Comparison of ENCODE assay signal across 16 mouse cellular contexts in the genomic region with DNA sequence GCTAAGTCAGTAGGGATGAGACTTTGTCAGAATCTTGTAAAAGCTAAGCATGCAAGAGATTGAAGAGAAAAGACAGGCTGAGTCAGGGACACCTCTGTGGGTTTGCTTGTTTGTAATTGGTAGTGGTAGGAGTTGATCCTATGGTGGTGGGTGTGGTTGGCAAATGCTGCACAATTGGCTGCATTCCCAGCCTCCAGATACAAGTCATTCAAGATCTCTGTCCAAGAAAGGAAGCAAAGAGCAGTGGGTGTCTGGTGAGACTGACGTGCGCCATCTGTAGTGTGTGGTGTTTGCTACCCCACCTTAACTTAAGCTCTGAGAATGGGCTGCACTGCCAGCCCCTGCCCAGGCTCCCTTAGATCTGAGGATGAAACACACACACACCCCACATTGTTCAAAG. TPM values are rescaled to one million over a fixed set of nuclear protein-coding genes. Genes with fewer than 3 reads are reported as not detected.
DNase-seq lines count a peak whose midpoint lies in the region; ATAC-seq and TF ChIP-seq lines count a peak whose summit lies in the region.
"Had no signal": no experiment of that assay in that cellular context is flagged by ENCODE, and none has a peak within 500 bp of the region (broad histone marks: within the 10 kb centered on the region; RNA-seq: fewer than 3 reads in every experiment).

No protein-coding gene starts in this region.

- WGBS in intestine, postnatal 0 days, result 85% methylated on average over 2 of the region's 2 CpGs
- 98% methylated on average over 2 of the region's 2 CpGs for WGBS in hindbrain, embryonic 10.5 days

- no peak for TF ChIP-seq CTCF in intestine, postnatal 0 days (IDR thresholded peaks at IDR 0.05; ENCODE audit: low read depth)

- H3K9me3 ChIP-seq in intestine, postnatal 0 days (ENCODE audit: control insufficient read depth), result no peaks in the 10 kb centered on the region
- peaks cover 7% of the 10 kb centered on the region; the same call in 1 of the 2 replicates for H3K9me3 ChIP-seq in hindbrain, embryonic 10.5 days
- H3K9me3 ChIP-seq: embryonic facial prominence, embryonic 15.5 days had no signal

- no peaks in the 10 kb centered on the region for H3K27me3 ChIP-seq in intestine, postnatal 0 days (replicated peaks; ENCODE audit: control insufficient read depth, insufficient read depth, low read length)
- H3K27me3 ChIP-seq in hindbrain, embryonic 10.5 days (ENCODE audit: insufficient read depth, poor library complexity, severe bottlenecking), result no peaks in the 10 kb centered on the region
- H3K27me3 ChIP-seq: embryonic facial prominence, embryonic 15.5 days had no signal

- peaks cover 16% of the 10 kb centered on the region for H3K36me3 ChIP-seq in intestine, postnatal 0 days (ENCODE audit: control insufficient read depth, insufficient read depth)
- peaks cover 92% of the 10 kb centered on the region for H3K36me3 ChIP-seq in hindbrain, embryonic 10.5 days

- no peak overlapping the region for H3K4me3 ChIP-seq in intestine, postnatal 0 days (ENCODE audit: low read depth, low read length)
- no peak overlapping the region for H3K4me3 ChIP-seq in hindbrain, embryonic 10.5 days
- H3K4me3 ChIP-seq: embryonic facial prominence, embryonic 15.5 days; myocyte had no signal

- no peak overlapping the region for H3K4me2 ChIP-seq in intestine, postnatal 0 days (replicated peaks; ENCODE audit: low read depth)
- H3K4me2 ChIP-seq: embryonic facial prominence, embryonic 15.5 days had no signal

- H3K9ac ChIP-seq in intestine, postnatal 0 days (ENCODE audit: low read depth, low read length), result no peak overlapping the region
- H3K9ac ChIP-seq: embryonic facial prominence, embryonic 15.5 days had no signal

- no peak overlapping the region for H3K27ac ChIP-seq in intestine, postnatal 0 days (ENCODE audit: low read depth, low read length)
- H3K27ac ChIP-seq in hindbrain, embryonic 10.5 days, result no peak overlapping the region
- H3K27ac ChIP-seq: embryonic facial prominence, embryonic 15.5 days had no signal

- no peaks in the 10 kb centered on the region for H3K4me1 ChIP-seq in intestine, postnatal 0 days (replicated peaks; ENCODE audit: control insufficient read depth, insufficient read depth, low read length)
- no peaks in the 10 kb centered on the region for H3K4me1 ChIP-seq in hindbrain, embryonic 10.5 days (replicated peaks)
- H3K4me1 ChIP-seq: embryonic facial prominence, embryonic 15.5 days had no signal

- ATAC-seq in megakaryocyte-erythroid progenitor cell, adult 5-6 weeks (replicated peaks; ENCODE audit: low FRiP score, low TSS enrichment, poor library complexity, severe bottlenecking), result peak; percentile 89
- no peak for ATAC-seq in intestine, postnatal 0 days

- peak; percentile 28 for DNase-seq in adipocyte (ENCODE audit: low spot score)
- peak; percentile 45 to 60 for DNase-seq in frontal cortex, postnatal 14 days (ENCODE audit: low spot score in 2 of 2)
- DNase-seq in left cerebral cortex, adult 18-20 months (ENCODE audit: low spot score in 2 of 2), result peak; percentile 75 to 85
- DNase-seq in hindbrain, embryonic 10.5 days (ENCODE audit: low spot score), result no peak
- DNase-seq in adrenal gland, adult 2 months, result no peak
- DNase-seq: cerebellum, adult 11-12 months; kidney, postnatal 14 days; retina, postnatal 1 day had no signal

RNA-seq across cellular contexts. Expression of a gene that starts 19.5 kb away (rescaled TPM):
- 1 to 10 TPM; 7.6 to 7.8 TPM for total RNA-seq in left cerebral cortex, adult 18-20 months (2021)
- 10.9 and 13.6 TPM in 2 replicates for total RNA-seq in megakaryocyte-erythroid progenitor cell, adult 5-6 weeks (2014; fragmentation: Nextera tagmentation)
- total RNA-seq in megakaryocyte-erythroid progenitor cell, adult 5-6 weeks (2017), result 25.2 and 29.6 TPM in 2 replicates
- 3.9 and 4.4 TPM in 2 replicates for polyA plus RNA-seq in intestine, postnatal 0 days (2015; fragmentation: Nextera tagmentation; extraction: Ambion mirVana)
- polyA plus RNA-seq in hindbrain, embryonic 10.5 days (2016; fragmentation: Nextera tagmentation; extraction: Ambion mirVana), result 52.1 and 53.5 TPM in 2 replicates
- total RNA-seq in adrenal gland, adult 2 months (2021), result 10 to 100 TPM in 1 of 2 experiments, 1 to 10 TPM in 1; 8.0 to 16.3 TPM
- 1.8 and 2.3 TPM in 2 replicates for polyA plus RNA-seq in adrenal gland, adult 2 months (2012; rRNA removed)

RNA-seq across cellular contexts. Expression of a gene that starts 43.6 kb away (rescaled TPM):
- not detected for total RNA-seq in left cerebral cortex, adult 18-20 months (2021)
- total RNA-seq in megakaryocyte-erythroid progenitor cell, adult 5-6 weeks (2014; fragmentation: Nextera tagmentation), result not detected in 2 replicates
- total RNA-seq in megakaryocyte-erythroid progenitor cell, adult 5-6 weeks (2017), result not detected in 2 replicates
- polyA plus RNA-seq in intestine, postnatal 0 days (2015; fragmentation: Nextera tagmentation; extraction: Ambion mirVana), result not detected in 2 replicates
- polyA plus RNA-seq in hindbrain, embryonic 10.5 days (2016; fragmentation: Nextera tagmentation; extraction: Ambion mirVana), result not detected in 2 replicates
- total RNA-seq in adrenal gland, adult 2 months (2021), result not detected
- not detected in 2 replicates for polyA plus RNA-seq in adrenal gland, adult 2 months (2012; rRNA removed)
- total RNA-seq: adrenal gland, adult 18-20 months had no signal
- polyA plus RNA-seq: embryonic facial prominence, embryonic 15.5 days; heart, embryonic 14.5 days; liver, embryonic 16.5 days; myocyte; stomach, embryonic 16.5 days had no signal

Comparison
In these comparisons a context has a peak if more than half of its experiments do, and no peak if none do; other contexts are left out.
1. DNase-seq: peak in adipocyte (single experiment), frontal cortex, postnatal 14 days (2 of 2) and left cerebral cortex, adult 18-20 months (2 of 2); none in hindbrain, embryonic 10.5 days (single experiment) and adrenal gland, adult 2 months (single experiment).